Mouse (Mus musculus) cerebellum, adult 2 months (tissue): ENCODE results near the gene Sdhaf4. TPM values are rescaled to one million over a fixed set of nuclear protein-coding genes. Genes with fewer than 3 reads are reported as not detected.
"Not testable (repeated sequence)": the region's sequence is repeated elsewhere in the genome, so short reads cannot be mapped to it uniquely, and the experiment has no call there.

ENCODE experiments used
- DNase-seq, 2 experiments: peaks; one replicate each; pipeline ENCODE4 v3.0.0; 2021
- H3K27ac ChIP-seq: fragments of 200-500 bp; 2 replicates; pipeline ENCODE4 v1.5.1; 2012; ENCODE audit warnings: low read length, control low read depth, inconsistent platforms; ENCODE audit not compliant: insufficient read depth
- H3K27me3 ChIP-seq: fragments of 200-500 bp; 2 replicates; pipeline ENCODE4 v1.6.1; 2012; ENCODE audit warnings: inconsistent platforms, mild to moderate bottlenecking, low read length, moderate library complexity; ENCODE audit not compliant: control insufficient read depth, insufficient read depth
- H3K4me1 ChIP-seq: fragments of 200-500 bp; 2 replicates; pipeline ENCODE4 v1.6.1; 2011; ENCODE audit warnings: low read length; ENCODE audit not compliant: control insufficient read depth, insufficient read depth
- H3K4me3 ChIP-seq: fragments of 200-500 bp; replicated peaks from 2 replicates; pipeline ENCODE3; 2011; ENCODE audit warnings: mild to moderate bottlenecking, low read depth, low read length, control low read depth; ENCODE audit not compliant: insufficient read depth
- CTCF ChIP-seq: fragments of 200-500 bp; IDR thresholded peaks from 2 replicates; pipeline ENCODE4 v1.5.1; 2011; ENCODE audit warnings: low read depth, mild to moderate bottlenecking, control low read depth, low read length, moderate library complexity, borderline replicate concordance; ENCODE audit not compliant: insufficient read depth
- POLR2A ChIP-seq: fragments of 200-500 bp; IDR thresholded peaks from 2 replicates; pipeline ENCODE4 v1.6.1; 2011; ENCODE audit warnings: low read length, control low read depth, borderline replicate concordance; ENCODE audit not compliant: insufficient read depth
- WGBS: fragments of 180-500 bp; shearing (Covaris S2); methylation state at CpG from one replicate; pipeline ENCODE4 v1.1.7; 2018; 5-methylcytosine and 5-hydroxymethylcytosine counted together
- polyA plus RNA-seq: library from polyadenylated mRNA; depleted of rRNA; stranded (reverse); fragments of >200 nt; gene quantifications from 2 replicates; pipeline ENCODE4 v1.2.3, GENCODE M21; 2012

The Sdhaf4 gene
- polyA plus RNA-seq, 1 experiment = 67.8 TPM

- Histone ChIP-seq H3K27ac (no peak overlapping the region), H3K27me3 (no peaks in the 10 kb centered on the region), H3K4me1 (no peaks in the 10 kb centered on the region), H3K4me3 (no peak overlapping the region)
- TF ChIP-seq CTCF (no peak), POLR2A (no peak)
- WGBS = 86% methylated on average over 8 of the region's 8 CpGs
- DNase-seq = no peak
These were observed 2.2 kb upstream of the Sdhaf4 start for GRCm38 (mm10) chr1:24007621-24008020.

DNA sequence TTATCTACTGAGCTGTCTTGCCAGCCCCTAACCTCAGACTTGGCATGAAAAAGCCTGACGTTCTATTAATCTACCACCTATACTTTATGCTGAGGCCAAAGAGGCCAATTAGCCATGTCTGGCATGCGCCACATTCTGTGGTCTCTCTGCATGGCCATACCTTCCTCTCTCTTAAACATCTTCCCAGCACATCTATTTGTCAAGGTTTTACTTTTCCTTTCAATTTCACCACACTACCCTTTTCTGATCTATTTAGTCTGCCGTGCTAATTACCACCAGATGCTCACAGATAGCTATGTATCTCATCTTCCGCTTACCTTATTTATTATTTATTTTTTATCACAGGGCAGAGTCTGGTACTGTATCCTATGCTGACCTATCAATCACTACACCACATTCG, 6.1 kb downstream of the Sdhaf4 start:
- no peak overlapping the region for H3K27ac ChIP-seq
- no peak for TF ChIP-seq POLR2A
- no peaks in the 10 kb centered on the region for H3K4me1 ChIP-seq
- no peak for DNase-seq
- no peak overlapping the region for H3K4me3 ChIP-seq
- no peaks in the 10 kb centered on the region for H3K27me3 ChIP-seq
- WGBS = 97% methylated on average over 5 of the region's 5 CpGs

DNA sequence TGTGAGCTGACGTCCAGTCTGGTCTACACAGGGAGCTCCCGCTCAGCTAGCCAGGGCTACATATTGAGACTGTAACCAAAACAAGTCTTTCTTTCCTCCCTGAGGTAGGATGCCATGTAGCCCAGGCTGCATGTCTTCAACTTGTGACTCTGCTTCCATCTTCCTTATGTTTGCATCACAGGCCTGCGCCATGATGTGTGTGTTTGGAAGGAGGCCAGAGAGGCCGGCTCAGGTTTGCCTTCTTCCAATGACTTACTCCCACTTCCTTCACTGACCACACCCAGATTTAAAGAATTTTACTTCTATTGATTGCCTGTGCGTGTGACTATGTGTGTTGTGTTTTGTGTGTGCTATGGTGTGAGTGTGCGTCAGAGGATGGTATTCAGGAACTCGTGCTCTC, 6.6 kb downstream of the Sdhaf4 start:
- 98% methylated on average over 7 of the region's 7 CpGs for WGBS

DNA sequence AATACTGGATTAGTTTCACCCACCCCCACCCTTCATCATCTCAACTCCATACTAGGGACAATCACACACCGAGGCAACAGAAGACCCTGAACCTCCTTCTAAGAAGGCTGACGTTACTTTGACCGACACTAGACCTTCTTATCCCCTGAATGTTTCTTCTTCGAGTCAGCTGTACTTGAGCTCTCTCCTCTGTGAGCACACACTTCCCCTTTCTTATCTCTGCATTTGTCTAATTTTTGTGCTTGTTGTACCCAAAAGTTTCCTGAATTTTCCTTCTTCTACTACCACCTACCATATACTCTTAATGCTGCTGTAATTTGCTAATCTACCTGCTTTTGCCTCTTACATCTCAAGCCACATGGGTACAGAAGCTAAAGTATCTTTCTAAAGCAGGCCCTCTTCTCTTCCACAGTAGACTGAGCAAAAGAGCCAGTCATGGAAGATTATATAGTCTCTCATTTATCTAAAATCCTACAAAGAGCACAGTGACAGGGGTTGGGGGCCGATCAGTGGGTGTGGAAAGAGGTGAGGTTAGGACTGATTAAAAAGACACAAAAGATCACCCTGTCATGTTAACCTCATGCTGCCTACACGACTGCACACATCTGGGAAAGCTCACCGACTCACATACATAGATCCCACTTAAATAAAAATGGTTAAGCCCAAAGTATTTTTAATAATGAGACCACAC, 7.2 kb downstream of the Sdhaf4 start:
- H3K4me3 ChIP-seq = no peak overlapping the region
- H3K4me1 ChIP-seq = no peaks in the 10 kb centered on the region
- 94% methylated on average over 7 of the region's 7 CpGs for WGBS
- H3K27me3 ChIP-seq = no peaks in the 10 kb centered on the region
- no peak overlapping the region for H3K27ac ChIP-seq
- TF ChIP-seq CTCF (no peak), POLR2A (no peak)
- DNase-seq = no peak

More for the DNA sequence above, 6.6 kb downstream of the Sdhaf4 start:
- TF ChIP-seq POLR2A (no peak), CTCF (no peak)
- no peak for DNase-seq
- H3K27me3 ChIP-seq = no peaks in the 10 kb centered on the region
- H3K27ac ChIP-seq = no peak overlapping the region
- H3K4me1 ChIP-seq = no peaks in the 10 kb centered on the region
- no peak overlapping the region for H3K4me3 ChIP-seq

- 83% methylated on average over 3 of the region's 3 CpGs for WGBS
- Histone ChIP-seq H3K27ac (no peak overlapping the region), H3K4me1 (no peaks in the 10 kb centered on the region), H3K27me3 (no peaks in the 10 kb centered on the region), H3K4me3 (no peak overlapping the region)
- no peak for TF ChIP-seq POLR2A
- TF ChIP-seq CTCF = no peak
- no peak for DNase-seq
These were observed 8.0 kb downstream of the Sdhaf4 start for GRCm38 (mm10) chr1:23997493-23997892.

GRCm38 (mm10) chr1:23995420-23995819, 10.0 kb downstream of the Sdhaf4 start:
- Histone ChIP-seq H3K27me3 (no peaks in the 10 kb centered on the region), H3K4me1 (no peaks in the 10 kb centered on the region), H3K27ac (no peak overlapping the region), H3K4me3 (no peak overlapping the region)
- 94% methylated on average over 4 of the region's 4 CpGs for WGBS
- DNase-seq = no peak
- no peak for TF ChIP-seq POLR2A
- no peak for TF ChIP-seq CTCF

DNA sequence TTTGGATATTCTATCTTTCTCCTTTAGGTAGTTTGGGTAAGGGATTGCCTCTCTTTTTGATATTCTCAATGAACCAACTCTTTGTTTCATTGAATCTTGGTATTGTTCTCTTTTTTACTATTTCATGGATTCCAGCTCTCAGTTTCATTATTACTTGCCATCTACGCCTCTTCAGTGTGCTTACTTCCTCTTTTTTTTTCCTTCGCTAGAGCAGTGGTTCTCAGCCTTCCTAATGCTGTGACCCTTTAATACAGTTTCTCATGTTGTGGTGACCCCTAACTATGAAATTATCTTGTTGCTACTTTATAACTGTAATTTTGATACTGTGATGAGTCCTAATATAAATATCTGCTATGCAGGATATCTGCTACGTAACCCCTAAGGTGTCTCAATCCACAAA, 22.3 kb downstream of the Sdhaf4 start:
- TF ChIP-seq POLR2A (no peak), CTCF (no peak)
- no peak for DNase-seq
- no peaks in the 10 kb centered on the region for H3K4me1 ChIP-seq
- H3K27me3 ChIP-seq = no peaks in the 10 kb centered on the region
- H3K27ac ChIP-seq = no peak overlapping the region
- H3K4me3 ChIP-seq = no peak overlapping the region
- 88% methylated on average over 3 of the region's 3 CpGs for WGBS

DNA sequence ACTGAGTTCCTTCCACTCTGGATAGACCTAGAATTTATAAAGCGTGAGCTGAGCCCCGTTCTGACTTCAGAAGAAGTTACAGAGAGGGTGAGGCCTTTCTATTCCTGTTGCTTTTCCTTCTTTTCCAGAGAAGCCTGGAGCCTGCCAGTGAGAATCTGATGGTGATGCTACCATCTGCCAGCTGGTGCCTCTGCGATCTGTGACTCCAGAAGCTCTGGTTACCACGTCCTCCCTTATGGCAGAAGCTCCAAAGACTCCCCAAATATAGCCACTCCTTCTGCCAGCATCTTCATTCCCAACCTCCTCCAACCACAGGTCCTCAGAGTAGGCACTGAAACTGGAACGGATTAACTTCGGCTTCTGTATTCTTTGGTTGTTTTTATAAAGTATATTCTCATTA, 27.2 kb downstream of the Sdhaf4 start:
- no peak for DNase-seq
- H3K4me3 ChIP-seq = no peak overlapping the region
- TF ChIP-seq CTCF = no peak
- no peak for TF ChIP-seq POLR2A

DNA sequence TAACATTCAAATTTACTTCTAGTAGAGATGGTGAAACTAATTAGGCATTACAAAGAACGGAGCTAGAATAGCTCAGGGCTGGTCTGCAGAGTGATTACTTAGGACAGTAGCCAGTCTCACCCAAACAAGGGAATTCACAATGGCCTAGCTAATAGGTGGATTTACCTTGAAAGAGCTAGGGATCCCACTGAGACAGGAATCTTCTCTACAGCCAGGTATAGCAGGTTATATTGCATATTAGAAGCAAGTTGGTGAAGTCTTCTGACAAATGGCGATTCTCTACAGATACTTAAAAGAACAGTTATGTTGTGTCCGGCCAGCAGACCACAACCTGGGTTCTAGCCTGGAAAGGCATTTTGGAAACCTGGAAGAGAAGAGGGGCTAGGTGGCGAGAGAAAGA, 34.3 kb downstream of the Sdhaf4 start:
- not testable (repeated sequence) for H3K4me3 ChIP-seq, H3K4me1 ChIP-seq, H3K27ac ChIP-seq, H3K27me3 ChIP-seq, DNase-seq
- WGBS = 92% methylated on average over 4 of the region's 4 CpGs

More for the DNA sequence above, 27.2 kb downstream of the Sdhaf4 start:
- Histone ChIP-seq H3K27ac (no peak overlapping the region), H3K4me1 (no peaks in the 10 kb centered on the region), H3K27me3 (no peaks in the 10 kb centered on the region)
- WGBS = 57% methylated on average over 6 of the region's 6 CpGs
